15 mouse cellular contexts compared by ENCODE assay signal in genomic region chr5:90135971-90136370, GRCm38 (mm10).
"Had no signal": no experiment of that assay in that cellular context is flagged by ENCODE, and none has a peak within 500 bp of the region (broad histone marks: within the 10 kb centered on the region; RNA-seq: fewer than 3 reads in every experiment).

No protein-coding gene starts in this region.

- H3K4me1 ChIP-seq: intestine, embryonic 15.5 days; liver, embryonic 13.5 days; midbrain, embryonic 10.5 days; neural tube, embryonic 15.5 days had no signal

- DNase-seq: kidney, adult 18-20 months; kidney, postnatal 10 days; kidney, postnatal 4 days; liver; liver, embryonic 13.5 days; liver, postnatal 0 days; midbrain, embryonic 14.5 days; right cerebral cortex, adult 18-20 months; right cerebral cortex, postnatal 25 days; thymus, postnatal 4 days had no signal

- H3K4me3 ChIP-seq: intestine, embryonic 15.5 days; layer of hippocampus, adult 2 months; liver, embryonic 13.5 days; midbrain, embryonic 10.5 days; myocyte; neural tube, embryonic 15.5 days had no signal
